Mouse (Mus musculus) right cerebral cortex, postnatal 36 days (tissue): ENCODE results near the gene Lrriq4.
"Not testable (repeated sequence)": the region's sequence is repeated elsewhere in the genome, so short reads cannot be mapped to it uniquely, and the experiment has no call there.

Source experiments
- DNase-seq, 2 experiments: peaks; one replicate each; pipeline ENCODE4 v3.0.0; 2022; ENCODE audit warnings: low spot score in 2 of 2, mixed read lengths in 1 of 2

Lrriq4 gene

GRCm38 (mm10) chr3:30683190-30683589, 38.9 kb downstream of the Lrriq4 start:
- no peak for DNase-seq

GRCm38 (mm10) chr3:30687216-30687615, 42.9 kb downstream of the Lrriq4 start:
- no peak for DNase-seq

DNA sequence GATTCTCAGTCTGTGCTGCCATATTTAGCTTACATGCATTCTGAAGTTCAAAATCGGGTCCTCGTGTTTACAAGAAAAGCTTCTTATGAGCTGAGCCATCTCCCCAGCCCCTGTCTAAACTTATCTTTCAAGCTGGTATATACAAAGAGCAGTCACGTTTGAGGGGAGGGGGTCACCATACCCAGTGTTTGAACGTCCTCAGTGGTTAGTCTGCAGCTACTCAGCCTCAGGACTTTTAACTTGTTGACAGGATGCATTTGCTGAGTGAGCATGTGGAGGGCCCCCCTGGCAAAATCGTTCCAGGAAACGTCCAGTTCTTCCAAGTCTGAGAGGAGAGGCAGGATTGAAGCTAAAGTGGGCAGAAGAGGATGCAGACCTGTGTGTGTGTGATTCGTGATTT, 46.7 kb downstream of the Lrriq4 start:
- no peak for DNase-seq

DNA sequence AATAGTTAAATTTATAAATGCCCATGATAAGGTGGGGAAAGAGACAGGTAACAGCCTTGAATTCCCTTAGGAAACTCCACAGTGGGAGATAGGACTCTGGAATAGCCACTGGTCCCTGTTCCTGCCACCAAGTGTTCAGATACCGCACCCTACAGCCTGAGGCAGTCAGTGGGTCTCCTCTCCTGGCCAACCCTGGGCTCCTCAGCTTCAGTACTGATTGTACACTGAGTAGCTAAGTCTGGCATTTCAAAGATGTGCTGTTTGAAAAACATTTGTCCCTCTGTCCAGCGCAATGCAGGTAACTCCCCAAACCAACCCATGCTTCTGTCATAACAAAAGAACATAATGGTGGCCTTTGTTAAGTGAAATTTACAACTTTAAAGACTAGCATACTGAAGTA, 51.4 kb downstream of the Lrriq4 start:
- DNase-seq: no peak

DNA sequence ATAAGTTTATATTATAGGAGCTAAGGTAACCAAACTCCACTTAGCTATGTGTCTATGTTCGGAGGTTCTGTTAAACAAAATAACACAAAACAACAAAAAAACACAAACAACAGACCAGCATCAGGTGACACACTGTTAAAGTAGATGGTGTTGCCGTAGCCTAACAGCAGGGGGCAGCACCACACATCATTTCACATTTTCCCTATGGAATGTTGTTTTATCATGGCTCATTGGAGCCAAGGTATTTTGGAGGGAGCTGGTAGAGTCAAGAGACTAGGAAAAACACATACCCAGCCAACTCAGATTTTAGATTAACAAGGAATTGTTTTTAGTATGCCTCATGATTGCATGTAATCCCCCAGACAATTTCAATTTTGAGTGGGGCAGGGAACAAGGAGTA, 52.0 kb downstream of the Lrriq4 start:
- DNase-seq: peak; percentile 18 to 37

GRCm38 (mm10) chr3:30697891-30698290, 53.6 kb downstream of the Lrriq4 start:
- DNase-seq: no peak

GRCm38 (mm10) chr3:30699711-30700505, 55.6 kb downstream of the Lrriq4 start, which contains the start of gene Lrrc31:
TSS of gene Lrrc31 (minus strand) at chr3:30699843.
- DNase-seq: not testable (repeated sequence)

DNA sequence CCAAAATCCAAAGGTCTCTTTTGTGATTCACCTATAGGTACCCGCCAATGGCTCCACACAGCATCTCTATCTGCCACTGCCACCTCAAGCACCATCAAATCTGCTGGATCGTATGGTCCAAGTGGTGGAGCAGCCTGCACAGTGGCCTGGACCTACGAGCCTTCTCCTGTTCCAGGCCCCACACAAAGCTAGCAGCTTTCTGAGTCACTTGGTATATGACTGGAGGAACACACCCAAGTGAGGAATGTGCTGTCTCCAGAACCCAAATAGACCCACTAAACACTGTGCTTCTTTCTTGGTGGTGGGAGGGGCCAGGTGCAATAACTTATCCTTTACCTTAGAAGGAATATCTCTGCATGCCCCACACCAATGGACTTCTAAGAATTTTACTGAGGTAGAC, 61.7 kb downstream of the Lrriq4 start:
- DNase-seq: no peak

- no peak for DNase-seq
Measured at GRCm38 (mm10) chr3:30706614-30707276, 62.4 kb downstream of the Lrriq4 start.

- DNase-seq: no peak
Measured at GRCm38 (mm10) chr3:30710191-30710590, 65.9 kb downstream of the Lrriq4 start.

- no peak for DNase-seq
Measured at GRCm38 (mm10) chr3:30713334-30713733, 69.0 kb downstream of the Lrriq4 start.

DNA sequence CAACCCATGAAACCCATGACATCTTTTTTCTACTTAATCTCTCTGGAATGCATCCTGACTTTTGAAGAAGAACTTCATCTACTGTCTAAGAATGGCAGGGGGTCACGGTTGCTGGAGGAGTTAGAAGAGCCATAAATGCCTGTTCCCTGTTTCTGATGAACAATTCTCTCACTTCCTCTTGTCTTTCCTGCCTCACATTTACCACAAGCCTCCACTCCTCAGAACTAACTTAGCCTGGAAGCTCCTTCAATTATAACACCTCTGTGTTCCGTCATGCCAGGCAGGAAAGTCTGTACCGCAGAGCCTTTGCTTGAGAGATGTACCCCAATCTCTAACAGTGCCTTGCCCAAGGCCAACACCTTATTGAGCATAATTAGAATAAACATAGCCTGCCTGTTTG, 74.3 kb downstream of the Lrriq4 start:
- DNase-seq: no peak
